Mouse (Mus musculus): ENCODE data around the gene Rsu1.
A peak's percentile ranks its signal among the peaks of the same experiment; 100 is the strongest.
"Not testable (repeated sequence)": the region's sequence is repeated elsewhere in the genome, so short reads cannot be mapped to it uniquely, and the experiment has no call there.

The Rsu1 gene

GRCm38 (mm10) chr2:13224546-13224945 is 46.7 kb downstream of the Rsu1 start:
- no peak for DNase-seq (ENCODE audit: low spot score in 2 of 2)

- DNase-seq (ENCODE audit: low spot score in 2 of 2), result no peak
Measured at GRCm38 (mm10) chr2:13223451-13223850, 47.8 kb downstream of the Rsu1 start.

GRCm38 (mm10) chr2:13220141-13220540 is 51.1 kb downstream of the Rsu1 start:
- no peak for DNase-seq (ENCODE audit: low spot score in 2 of 2)

DNA sequence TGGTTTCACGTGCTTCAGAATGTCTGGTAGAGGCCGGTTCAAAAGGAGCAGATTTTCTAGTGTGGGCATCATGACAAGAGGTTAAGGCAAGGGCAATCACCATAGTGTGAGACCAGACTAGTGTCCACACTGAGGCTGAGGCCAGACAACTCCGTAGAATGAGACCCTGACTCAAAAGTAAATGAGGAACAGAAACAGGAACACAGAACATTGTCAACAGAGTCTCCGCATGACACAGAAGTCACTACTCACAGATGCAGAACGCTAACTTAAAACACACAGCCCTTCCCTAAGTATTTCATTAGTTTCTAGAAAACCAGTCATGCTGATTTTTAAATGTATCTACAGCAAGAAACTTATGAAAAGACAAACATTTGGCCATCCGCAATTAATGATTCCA is 53.1 kb downstream of the Rsu1 start:
- DNase-seq (ENCODE audit: low spot score in 2 of 2), result no peak

GRCm38 (mm10) chr2:13206825-13207224 is 64.4 kb downstream of the Rsu1 start:
- DNase-seq (ENCODE audit: low spot score in 2 of 2), result no peak

- DNase-seq (ENCODE audit: low spot score in 2 of 2), result no peak
Measured at GRCm38 (mm10) chr2:13206367-13206766, 64.8 kb downstream of the Rsu1 start.

- DNase-seq (ENCODE audit: low spot score in 2 of 2), result no peak
Measured at GRCm38 (mm10) chr2:13202805-13203475, 68.3 kb downstream of the Rsu1 start.

DNA sequence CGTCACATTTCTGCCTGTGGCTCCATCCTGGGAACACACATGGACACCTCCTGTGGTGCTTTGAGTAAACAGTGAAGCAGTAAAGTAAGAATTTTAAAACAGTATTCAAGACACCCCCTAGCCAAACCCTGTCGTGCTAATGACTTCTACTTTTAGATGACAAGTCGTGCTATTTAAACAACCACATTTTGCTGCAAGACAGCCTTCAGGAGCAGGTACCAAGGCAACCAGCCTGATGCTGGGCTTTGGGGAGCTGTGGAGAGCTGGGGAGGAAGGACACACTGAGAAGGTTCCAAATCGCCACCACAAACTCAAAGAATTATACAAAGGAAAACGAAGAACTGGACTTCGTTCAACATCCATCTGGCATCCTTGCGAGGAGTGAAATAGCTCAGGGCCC is 71.5 kb downstream of the Rsu1 start:
- peak; percentile 48 to 67 for DNase-seq (ENCODE audit: low spot score in 2 of 2)

DNA sequence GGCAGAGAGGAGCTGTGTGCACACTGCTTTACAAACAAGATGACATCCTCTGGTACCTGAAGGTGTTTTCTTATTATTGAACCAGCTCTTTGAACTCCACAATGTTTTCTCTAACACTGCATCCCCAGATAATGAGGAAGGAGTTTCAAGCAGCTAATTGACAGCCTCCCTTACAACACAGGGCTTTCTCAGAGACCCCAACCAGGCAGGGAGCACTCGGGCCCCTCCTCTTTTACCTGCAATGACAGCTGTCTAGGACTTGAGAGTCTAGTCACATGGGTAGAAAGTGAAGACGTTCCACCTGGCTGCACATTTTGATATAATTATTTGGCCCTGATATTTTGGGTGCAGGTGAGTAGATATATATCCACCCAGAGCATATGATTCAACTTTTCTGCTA is 72.2 kb downstream of the Rsu1 start:
- DNase-seq (ENCODE audit: low spot score in 2 of 2), result no peak

DNA sequence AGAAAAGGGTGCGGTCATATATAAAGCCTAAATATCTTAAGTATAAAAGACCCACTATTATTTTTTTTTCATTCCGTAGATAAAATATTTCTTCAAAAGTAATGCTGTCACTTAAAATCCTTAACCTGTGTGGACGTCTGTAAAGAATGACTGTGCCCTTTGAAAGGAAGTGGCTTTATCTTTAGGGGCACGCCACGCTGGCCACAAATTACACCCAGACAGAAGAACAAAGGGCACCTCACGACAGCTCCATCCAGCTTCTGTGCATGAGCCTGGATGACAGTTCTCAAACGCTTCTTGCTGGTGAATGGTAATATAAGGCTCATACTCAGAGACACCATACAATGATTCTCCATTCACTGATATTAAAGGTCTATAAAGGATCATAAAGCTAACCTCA is 75.7 kb downstream of the Rsu1 start:
- no peak for DNase-seq (ENCODE audit: low spot score in 2 of 2)

GRCm38 (mm10) chr2:13192157-13192556 is 79.1 kb downstream of the Rsu1 start:
- DNase-seq (ENCODE audit: low spot score in 2 of 2), result no peak

DNA sequence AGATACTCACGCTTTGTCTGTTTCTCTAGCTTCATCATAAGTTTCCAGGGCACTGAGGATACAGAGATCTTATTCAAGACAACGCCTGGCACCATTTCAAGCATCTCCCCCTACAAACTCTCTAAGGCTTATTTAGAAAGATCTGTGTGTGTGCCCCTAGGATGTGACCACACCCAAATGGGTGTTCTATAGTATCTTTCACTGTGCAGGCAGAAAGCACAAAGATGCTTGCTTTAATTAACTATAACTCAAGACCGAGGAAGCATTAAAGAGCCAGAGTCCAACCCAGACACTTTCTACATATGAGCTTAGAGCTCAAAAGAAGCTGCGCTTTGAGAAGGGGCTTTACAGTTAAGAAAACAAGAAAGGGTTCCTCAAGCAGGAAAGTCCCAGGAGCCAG is 80.4 kb downstream of the Rsu1 start:
- DNase-seq (ENCODE audit: low spot score in 2 of 2), result no peak

GRCm38 (mm10) chr2:13188831-13189495 is 82.3 kb downstream of the Rsu1 start:
- peak in 1 of 2 experiments; percentile 52 for DNase-seq (ENCODE audit: low spot score in 2 of 2)

- no peak for DNase-seq (ENCODE audit: low spot score in 2 of 2)
Measured at GRCm38 (mm10) chr2:13183124-13183523, 88.1 kb downstream of the Rsu1 start.

DNA sequence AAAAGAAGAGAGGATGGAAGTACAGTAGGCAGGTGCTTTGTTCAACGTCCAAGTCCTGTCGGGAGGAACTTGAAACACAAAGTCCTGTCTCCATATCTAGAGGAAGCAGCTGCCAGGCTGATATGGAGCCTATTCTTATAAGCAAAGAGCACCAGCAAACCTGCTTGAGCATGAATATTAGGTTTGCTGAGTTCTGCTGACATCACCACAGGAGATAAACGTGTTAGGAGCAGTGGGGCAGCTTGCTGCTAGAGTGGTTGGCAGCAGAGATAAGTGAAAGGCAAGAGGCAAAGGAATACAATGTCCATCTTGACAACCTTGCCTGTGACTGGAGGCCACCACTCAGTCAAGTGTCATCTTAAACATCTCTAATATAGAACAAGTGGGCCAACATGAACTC is 89.3 kb downstream of the Rsu1 start:
- not testable (repeated sequence) for DNase-seq (ENCODE audit: low spot score in 2 of 2)

DNA sequence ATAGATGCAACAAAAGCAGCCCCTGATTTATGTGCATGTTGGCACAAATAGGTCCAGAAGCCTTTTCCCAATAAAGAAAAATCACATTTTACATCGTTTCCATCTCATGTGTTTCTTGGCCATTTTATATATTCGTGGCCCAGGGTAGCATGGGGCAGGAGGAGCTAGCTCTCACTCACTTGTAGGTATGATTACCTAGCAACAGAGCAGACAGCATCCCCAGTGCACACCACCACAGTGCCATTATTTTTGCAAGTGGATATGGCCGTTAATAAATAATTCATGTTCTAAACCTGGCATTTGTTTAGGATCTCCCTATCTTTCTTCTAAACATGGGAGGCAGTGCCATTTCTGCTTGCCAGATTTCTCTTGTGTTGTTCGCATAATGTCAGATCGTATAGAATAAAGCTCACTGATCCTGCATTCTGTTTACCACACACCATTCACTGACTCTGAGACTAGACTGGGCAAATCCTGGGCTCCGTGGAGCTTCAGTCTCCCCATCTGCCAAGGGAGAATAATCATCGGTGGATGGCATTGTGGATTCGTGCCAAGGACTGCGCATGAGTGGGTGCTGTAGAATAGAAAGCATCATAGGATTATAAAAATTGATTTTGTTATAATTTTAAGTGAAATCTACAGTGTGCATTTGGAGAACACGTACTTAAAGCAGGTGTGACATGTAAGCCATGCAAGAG is 93.4 kb downstream of the Rsu1 start:
- DNase-seq (ENCODE audit: low spot score in 2 of 2), result peak; percentile 66 to 72

DNA sequence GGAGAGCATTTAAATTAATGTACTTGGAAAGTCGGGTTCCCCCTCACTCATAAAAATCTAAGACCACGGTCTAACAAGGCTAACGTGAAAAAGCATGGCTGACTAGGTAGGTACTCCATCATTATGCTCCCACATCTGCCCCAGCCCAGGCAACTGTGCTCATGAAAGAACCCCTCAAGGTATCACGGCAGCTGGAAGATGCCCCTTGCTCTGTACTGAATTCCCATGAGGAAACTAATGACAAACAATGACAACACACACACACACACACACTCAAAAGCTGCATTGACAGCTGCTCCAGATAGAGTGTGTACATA is 95.0 kb downstream of the Rsu1 start:
- no peak for DNase-seq (ENCODE audit: low spot score in 2 of 2)

DNA sequence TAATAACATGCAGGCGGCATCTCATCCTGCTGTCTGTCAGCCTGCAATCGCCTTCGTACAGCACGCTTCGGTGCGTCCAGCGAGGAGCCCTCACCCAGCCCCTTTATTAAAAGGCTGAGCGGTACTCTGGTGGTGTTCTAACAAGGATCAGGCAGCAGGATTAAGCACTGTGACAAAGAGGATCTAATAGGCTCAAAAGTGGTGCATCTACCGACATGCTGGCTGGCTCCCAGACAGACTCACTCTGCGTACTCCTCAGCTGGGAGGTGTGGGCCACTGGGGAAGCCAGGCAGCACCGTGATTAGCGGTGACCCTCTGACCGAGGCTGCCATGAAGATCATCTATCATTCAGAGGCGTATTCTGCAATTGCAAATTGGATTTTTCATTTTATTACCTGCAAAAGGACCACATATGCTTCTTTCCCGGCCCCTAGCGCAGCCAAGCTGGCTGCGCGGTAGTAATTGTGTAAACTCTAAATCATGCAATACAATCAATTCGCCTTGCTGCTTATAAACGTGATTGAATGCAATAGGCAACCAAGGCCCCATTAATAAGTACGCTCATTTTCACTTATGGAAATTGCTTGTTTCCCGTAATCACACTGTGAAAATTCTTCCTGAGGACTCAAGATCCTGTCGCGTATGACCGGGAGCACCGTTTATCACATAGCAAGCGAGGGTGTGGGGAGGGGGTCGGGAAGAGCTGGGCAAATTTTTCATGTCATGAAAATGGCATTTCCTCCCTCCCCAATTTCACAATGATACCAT is 95.5 kb downstream of the Rsu1 start:
- no peak for DNase-seq (ENCODE audit: low spot score in 2 of 2)

- no peak for DNase-seq (ENCODE audit: low spot score in 2 of 2)
Measured at GRCm38 (mm10) chr2:13174461-13174860, 96.8 kb downstream of the Rsu1 start.

DNA sequence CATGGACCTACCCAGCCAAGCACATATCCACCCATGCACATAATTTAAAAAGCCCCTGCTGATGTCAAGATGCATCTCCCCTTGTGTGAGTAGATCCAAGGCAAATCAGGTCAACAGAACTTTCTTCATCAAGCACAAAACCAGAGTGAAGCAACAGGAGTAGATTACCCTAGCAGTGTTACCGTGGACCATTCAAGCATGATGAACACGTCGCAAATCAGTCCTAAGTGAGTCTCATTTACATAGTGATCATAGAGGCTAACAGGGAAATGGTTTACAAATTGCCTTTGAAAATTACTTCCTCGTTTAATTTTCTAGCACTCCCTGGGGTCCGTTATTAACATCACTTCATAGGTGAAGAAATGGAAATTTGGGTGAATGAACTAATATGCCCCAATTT is 100.6 kb downstream of the Rsu1 start:
- no peak for DNase-seq (ENCODE audit: low spot score in 2 of 2)

GRCm38 (mm10) chr2:13169962-13170361 is 101.3 kb downstream of the Rsu1 start:
- DNase-seq (ENCODE audit: low spot score in 2 of 2), result no peak

GRCm38 (mm10) chr2:13169158-13169890 is 101.9 kb downstream of the Rsu1 start:
- DNase-seq (ENCODE audit: low spot score in 2 of 2), result no peak

Data from right cerebral cortex, postnatal 10 days (tissue).